Mouse (Mus musculus) midbrain, embryonic 14.5 days (tissue): ENCODE measurements around the gene Cd200. TPM values are rescaled to one million over a fixed set of nuclear protein-coding genes. Genes with fewer than 3 reads are reported as not detected.

ENCODE experiments used
- ATAC-seq: fragments of 200-750 bp; cut with Nextera tagmentation; 2 replicates; pipeline ENCODE4 v1.8.0; 2017; ENCODE audit warnings: moderate number of reproducible peaks, moderate library complexity; ENCODE audit not compliant: low FRiP score, low TSS enrichment
- DNase-seq: peaks from one replicate; pipeline ENCODE4 v3.0.0-alpha.2; 2015
- H3K27ac ChIP-seq: fragments of 300-500 bp; sonication (generic); replicated peaks from 2 replicates; pipeline ENCODE4 v1.5.1; 2014; ENCODE audit warnings: mild to moderate bottlenecking, low read depth, low read length, moderate library complexity
- H3K27me3 ChIP-seq: fragments of 300-500 bp; sonication (generic); 2 replicates; pipeline ENCODE4 v1.6.1; 2014; ENCODE audit warnings: low read length, control low read depth, mixed read lengths; ENCODE audit not compliant: control insufficient read depth, insufficient read depth
- H3K36me3 ChIP-seq: fragments of 300-500 bp; sonication (generic); 2 replicates; pipeline ENCODE4 v1.6.1; 2014; ENCODE audit warnings: low read length, control low read depth; ENCODE audit not compliant: control insufficient read depth, insufficient read depth
- H3K4me1 ChIP-seq: fragments of 300-500 bp; sonication (generic); 2 replicates; pipeline ENCODE4 v1.6.1; 2014; ENCODE audit warnings: mild to moderate bottlenecking, antibody characterized with exemption, low read length, control low read depth; ENCODE audit not compliant: control insufficient read depth, insufficient read depth
- H3K4me2 ChIP-seq: fragments of 300-500 bp; sonication (generic); 2 replicates; pipeline ENCODE4 v1.6.1; 2014; ENCODE audit warnings: mild to moderate bottlenecking, low read length, moderate library complexity
- H3K4me3 ChIP-seq: fragments of 300-500 bp; sonication (generic); replicated peaks from 2 replicates; pipeline ENCODE4 v1.5.1; 2014; ENCODE audit warnings: low read depth, low read length
- H3K9ac ChIP-seq: fragments of 300-500 bp; sonication (generic); replicated peaks from 2 replicates; pipeline ENCODE4 v1.6.1; 2014; ENCODE audit warnings: mild to moderate bottlenecking, low read length, moderate library complexity
- H3K9me3 ChIP-seq: fragments of 300-500 bp; sonication (generic); 2 replicates; pipeline ENCODE4 v1.6.1; 2016; ENCODE audit warnings: low read length, control low read depth, mixed read lengths; ENCODE audit not compliant: control insufficient read depth
- WGBS: fragments of 180-500 bp; shearing (Covaris S2); extraction: QIAGEN DNeasy Blood & Tissue Kit; methylation state at CpG from one replicate; pipeline ENCODE4 v1.1.7; 2014; 5-methylcytosine and 5-hydroxymethylcytosine counted together
- polyA plus RNA-seq: library from polyadenylated mRNA; unstranded; fragments of >200 nt; fragmentation: Nextera tagmentation; extraction: Ambion mirVana; gene quantifications from 2 replicates; pipeline ENCODE4 v1.2.1, GENCODE M21; 2014

The Cd200 gene
- polyA plus RNA-seq, 1 experiment from 2014 or later, result 365 TPM

DNA sequence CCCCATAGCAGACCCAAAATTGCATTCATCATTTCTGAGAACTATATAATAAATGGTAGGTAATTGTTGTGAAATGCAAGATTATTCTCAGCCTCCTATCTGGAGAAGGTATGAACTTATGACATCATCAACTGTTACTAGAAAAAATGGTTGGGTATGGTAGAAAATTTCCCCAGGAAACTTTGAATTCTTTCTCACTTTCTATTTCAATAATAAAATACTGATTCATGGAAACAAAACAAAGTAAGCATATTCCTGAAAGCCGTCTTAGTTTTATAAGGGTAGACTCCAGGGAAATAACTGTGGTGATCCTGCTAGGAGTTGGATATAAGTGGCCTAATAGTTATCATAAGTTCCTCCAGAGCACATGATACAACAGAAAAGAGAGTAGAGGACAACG, 19.8 kb downstream of the Cd200 start:
- no peaks in the 10 kb centered on the region for H3K4me1 ChIP-seq
- WGBS, result 95% methylated on average over 2 of the region's 2 CpGs
- H3K4me3 ChIP-seq, result no peak overlapping the region
- no peak for ATAC-seq
- no peak overlapping the region for H3K9ac ChIP-seq
- H3K27me3 ChIP-seq, result no peaks in the 10 kb centered on the region
- no peak for DNase-seq
- peaks cover 52% of the 10 kb centered on the region for H3K36me3 ChIP-seq
- H3K27ac ChIP-seq, result no peak overlapping the region
- H3K4me2 ChIP-seq, result no peak overlapping the region
- H3K9me3 ChIP-seq, result no peaks in the 10 kb centered on the region

GRCm38 (mm10) chr16:45381811-45382210, 27.0 kb downstream of the Cd200 start:
- Histone ChIP-seq H3K36me3 (peaks cover 40% of the 10 kb centered on the region), H3K27me3 (no peaks in the 10 kb centered on the region), H3K4me1 (no peaks in the 10 kb centered on the region), H3K9ac (no peak overlapping the region), H3K4me3 (no peak overlapping the region), H3K4me2 (no peak overlapping the region), H3K9me3 (no peaks in the 10 kb centered on the region), H3K27ac (no peak overlapping the region)
- WGBS, result 89% methylated on average over 3 of the region's 3 CpGs
- DNase-seq (no peak), ATAC-seq (no peak)

DNA sequence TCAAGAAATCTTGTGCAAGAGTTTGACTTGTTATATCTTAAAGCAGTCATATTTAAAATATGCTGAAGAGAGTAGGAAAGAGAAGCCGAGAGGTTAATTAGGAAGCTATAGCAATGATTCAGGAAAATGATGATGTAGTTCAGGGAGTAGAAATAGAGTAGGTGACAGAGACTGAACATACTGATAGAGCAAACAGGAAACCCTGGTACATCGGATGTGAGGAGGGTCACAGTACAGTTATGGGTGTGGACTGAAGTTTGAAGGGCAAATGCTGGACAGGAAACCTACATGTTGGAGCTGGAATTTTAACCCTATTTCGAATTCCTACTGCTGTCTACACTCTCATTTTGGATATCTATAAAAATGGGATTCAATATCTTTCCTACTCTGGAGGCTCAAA, 29.9 kb downstream of the Cd200 start:
- no peak overlapping the region for H3K9ac ChIP-seq
- no peaks in the 10 kb centered on the region for H3K4me1 ChIP-seq
- H3K4me2 ChIP-seq, result no peak overlapping the region
- ATAC-seq, result no peak
- H3K9me3 ChIP-seq, result no peaks in the 10 kb centered on the region
- no peak overlapping the region for H3K27ac ChIP-seq
- WGBS, result 85% methylated on average over 3 of the region's 3 CpGs
- DNase-seq, result no peak
- H3K27me3 ChIP-seq, result no peaks in the 10 kb centered on the region
- H3K4me3 ChIP-seq, result no peak overlapping the region
- H3K36me3 ChIP-seq, result peaks cover 28% of the 10 kb centered on the region

DNA sequence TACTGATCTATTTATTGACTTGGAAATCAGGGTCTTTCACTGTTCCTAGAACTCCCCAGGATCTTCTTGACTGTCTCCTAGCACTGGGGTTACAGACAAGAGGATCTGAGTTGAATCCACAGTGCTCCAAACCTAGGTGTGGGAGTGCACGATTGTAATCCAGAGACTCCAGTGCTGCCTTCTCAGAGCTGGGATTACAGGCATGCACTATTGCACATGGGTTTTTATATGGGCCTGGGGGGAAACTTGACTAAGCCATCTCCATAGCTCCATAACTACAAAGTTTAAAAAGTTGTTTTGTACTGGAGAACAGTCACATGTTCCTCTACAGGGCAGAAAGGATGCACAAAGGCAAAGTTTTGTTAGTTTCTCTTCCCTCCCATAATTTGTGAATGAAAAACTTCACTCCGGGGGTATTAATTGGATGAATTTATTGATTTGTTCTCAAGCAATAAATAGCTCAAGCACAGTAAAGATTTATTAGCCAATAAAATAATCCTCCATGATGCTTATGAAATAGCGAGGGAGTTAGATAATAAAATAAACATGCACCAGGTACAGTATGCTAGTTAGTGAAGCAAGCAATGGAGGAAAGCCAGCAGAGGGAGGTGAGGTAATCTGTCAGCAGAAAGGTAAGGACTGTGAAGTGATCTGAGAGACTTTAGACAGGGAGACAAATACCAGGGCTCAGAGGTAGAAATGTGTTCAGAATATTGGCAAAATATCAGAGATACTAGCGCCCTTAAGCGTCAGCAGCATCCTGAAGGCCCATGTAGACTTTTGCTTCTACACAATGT, 30.5 kb downstream of the Cd200 start:
- Histone ChIP-seq H3K4me2 (no peak overlapping the region), H3K4me3 (no peak overlapping the region), H3K9ac (no peak overlapping the region), H3K27me3 (no peaks in the 10 kb centered on the region), H3K9me3 (no peaks in the 10 kb centered on the region), H3K4me1 (no peaks in the 10 kb centered on the region), H3K36me3 (peaks cover 27% of the 10 kb centered on the region), H3K27ac (no peak overlapping the region)
- 93% methylated on average over 5 of the region's 5 CpGs for WGBS
- DNase-seq (no peak), ATAC-seq (no peak)

GRCm38 (mm10) chr16:45377332-45377731, 31.5 kb downstream of the Cd200 start:
- no peak for DNase-seq
- Histone ChIP-seq H3K4me2 (no peak overlapping the region), H3K27me3 (no peaks in the 10 kb centered on the region), H3K9me3 (no peaks in the 10 kb centered on the region), H3K36me3 (peaks cover 17% of the 10 kb centered on the region), H3K4me1 (no peaks in the 10 kb centered on the region), H3K4me3 (no peak overlapping the region), H3K27ac (no peak overlapping the region), H3K9ac (no peak overlapping the region)
- 85% methylated on average over 4 of the region's 4 CpGs for WGBS
- no peak for ATAC-seq

DNA sequence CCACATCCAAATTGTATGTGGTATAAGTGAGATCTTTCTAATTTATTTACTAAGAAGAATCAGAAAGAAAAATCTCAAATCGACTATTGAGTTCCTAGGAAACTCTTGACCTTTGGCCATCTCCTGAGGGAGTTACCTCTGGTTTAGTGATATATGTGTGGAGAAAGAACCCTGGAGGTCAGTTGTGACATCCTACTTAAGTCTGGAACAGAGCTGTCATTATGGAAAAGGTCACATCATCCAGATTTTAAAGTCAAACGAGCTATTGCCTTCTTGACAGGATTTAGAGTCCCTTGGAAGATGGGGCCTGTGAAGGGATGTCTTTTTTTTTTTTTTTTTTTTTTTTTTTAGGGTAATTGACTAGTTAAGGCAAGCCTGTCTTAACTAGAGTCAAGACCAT, 32.0 kb downstream of the Cd200 start:
- no peak overlapping the region for H3K4me2 ChIP-seq
- DNase-seq (no peak), ATAC-seq (no peak)
- H3K4me3 ChIP-seq, result no peak overlapping the region
- H3K27ac ChIP-seq, result no peak overlapping the region
- no peak overlapping the region for H3K9ac ChIP-seq
- H3K4me1 ChIP-seq, result no peaks in the 10 kb centered on the region
- peaks cover 14% of the 10 kb centered on the region for H3K36me3 ChIP-seq
- 58% methylated on average over 2 of the region's 2 CpGs for WGBS
- H3K27me3 ChIP-seq, result no peaks in the 10 kb centered on the region
- H3K9me3 ChIP-seq, result no peaks in the 10 kb centered on the region

DNA sequence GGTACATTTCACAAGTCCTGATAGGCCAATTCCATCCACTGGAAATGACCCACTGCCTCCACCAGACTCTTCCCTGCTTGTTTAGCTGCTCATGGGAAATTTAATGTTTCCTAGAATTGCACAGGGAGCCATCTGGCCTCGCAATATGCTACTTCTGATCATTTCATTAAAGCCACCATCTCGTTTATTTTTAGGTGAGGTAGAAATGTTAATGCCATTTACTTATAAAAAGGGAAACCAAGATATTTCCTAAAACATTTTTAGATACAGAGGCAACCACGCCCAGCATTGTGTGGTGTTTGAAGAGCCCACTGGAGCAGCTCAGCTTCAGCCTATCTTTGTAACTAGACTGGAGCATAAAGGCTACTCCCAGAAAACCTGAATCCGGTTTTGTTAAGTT, 32.6 kb downstream of the Cd200 start:
- Histone ChIP-seq H3K9ac (no peak overlapping the region), H3K27ac (no peak overlapping the region), H3K27me3 (no peaks in the 10 kb centered on the region), H3K36me3 (peaks cover 9% of the 10 kb centered on the region), H3K4me2 (no peak overlapping the region), H3K9me3 (no peaks in the 10 kb centered on the region), H3K4me1 (no peaks in the 10 kb centered on the region), H3K4me3 (no peak overlapping the region)
- WGBS, result 81% methylated on average over 4 of the region's 4 CpGs
- ATAC-seq, result no peak
- DNase-seq, result no peak

DNA sequence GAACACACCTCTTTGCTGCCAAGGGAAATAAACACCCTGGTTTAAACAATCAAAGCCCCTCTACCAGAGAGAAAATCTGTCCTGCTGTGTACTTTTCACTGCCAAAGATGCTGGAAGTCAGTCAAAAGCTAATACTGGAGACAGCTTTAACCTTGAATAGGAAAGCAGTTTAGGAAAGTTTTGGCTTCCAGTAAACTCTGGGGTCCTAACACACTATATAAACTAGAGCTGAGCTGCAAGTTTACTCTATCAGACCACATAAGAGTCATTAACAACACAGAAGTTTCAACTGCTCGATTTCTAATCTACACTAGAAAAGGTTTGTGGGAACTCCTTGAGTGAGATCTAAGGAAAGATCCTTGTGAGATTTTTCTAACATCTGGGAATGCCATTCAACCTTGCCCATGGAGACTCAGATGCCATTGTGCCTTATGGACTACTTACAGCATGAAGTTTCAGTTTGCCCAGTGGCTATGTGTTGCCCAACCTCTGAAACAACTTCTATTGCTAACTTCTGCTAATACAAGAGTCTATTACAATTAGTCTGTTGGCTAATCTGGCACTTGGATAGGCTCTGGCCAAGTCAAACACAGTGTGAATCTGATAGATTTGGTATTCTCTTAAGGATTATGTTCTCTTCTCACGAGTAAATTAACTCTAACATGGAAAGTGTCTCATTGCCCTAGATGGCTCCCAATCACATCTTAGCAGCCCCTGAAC, 33.2 kb downstream of the Cd200 start:
- DNase-seq (no peak), ATAC-seq (no peak)
- Histone ChIP-seq H3K9me3 (no peaks in the 10 kb centered on the region), H3K4me1 (no peaks in the 10 kb centered on the region), H3K36me3 (peaks cover 4% of the 10 kb centered on the region; the same call in 1 of the 2 replicates), H3K9ac (no peak overlapping the region), H3K4me2 (no peak overlapping the region), H3K27me3 (no peaks in the 10 kb centered on the region), H3K4me3 (no peak overlapping the region), H3K27ac (no peak overlapping the region)
- WGBS, result 72% methylated on average over 2 of the region's 2 CpGs

- Histone ChIP-seq H3K4me1 (no peaks in the 10 kb centered on the region), H3K4me3 (no peak overlapping the region), H3K4me2 (no peak overlapping the region), H3K9me3 (no peaks in the 10 kb centered on the region), H3K36me3 (no peaks in the 10 kb centered on the region), H3K27me3 (no peaks in the 10 kb centered on the region), H3K9ac (no peak overlapping the region), H3K27ac (no peak overlapping the region)
- DNase-seq (no peak), ATAC-seq (no peak)
- 87% methylated on average over 2 of the region's 2 CpGs for WGBS
These were observed 34.8 kb downstream of the Cd200 start for GRCm38 (mm10) chr16:45374074-45374473.
